Mouse (Mus musculus) brain, embryonic 14.5 days (tissue): ENCODE measurements around the gene Dmrta2. TPM values are rescaled to one million over a fixed set of nuclear protein-coding genes. Genes with fewer than 3 reads are reported as not detected.

ENCODE experiments used
- DNase-seq: peaks from one replicate; pipeline ENCODE4 v3.0.0-alpha.2; 2011; ENCODE audit warnings: low read depth
- CTCF ChIP-seq: fragments of 200-500 bp; IDR thresholded peaks from 2 replicates; pipeline ENCODE4 v1.5.1; 2012; ENCODE audit warnings: inconsistent platforms, mild to moderate bottlenecking, moderate library complexity, borderline replicate concordance; ENCODE audit not compliant: insufficient read depth, insufficient read length; ENCODE audit errors: extremely low read depth
- POLR2A ChIP-seq: fragments of 200-500 bp; IDR thresholded peaks from 2 replicates; pipeline ENCODE4 v1.6.1; 2012; ENCODE audit warnings: mild to moderate bottlenecking, inconsistent platforms, borderline replicate concordance; ENCODE audit not compliant: poor library complexity, insufficient read depth, insufficient read length, severe bottlenecking; ENCODE audit errors: extremely low read depth
- polyA plus RNA-seq: library from polyadenylated mRNA; depleted of rRNA; stranded (reverse); fragments of >200 nt; gene quantifications from 2 replicates; pipeline ENCODE4 v1.2.3, GENCODE M21; 2012; rRNA removed

Dmrta2 gene
- polyA plus RNA-seq: 8.2 and 22.2 TPM in 2 replicates

- DNase-seq: peak; percentile 96
- TF ChIP-seq POLR2A (no peak), CTCF (no peak)
Measured at GRCm38 (mm10) chr4:109977148-109978067, at the start of gene Dmrta2. Dmrta2 (plus strand) TSS chr4:109978053.

GRCm38 (mm10) chr4:109929058-109929457, 48.8 kb upstream of the Dmrta2 start:
- DNase-seq: no peak
- TF ChIP-seq CTCF (no peak), POLR2A (no peak)

GRCm38 (mm10) chr4:109930445-109930844, 47.4 kb upstream of the Dmrta2 start:
- TF ChIP-seq CTCF (peak; percentile 24; the same call in 1 of the 2 replicates), POLR2A (no peak)
- DNase-seq: peak; percentile 18

- TF ChIP-seq POLR2A (no peak), CTCF (no peak)
- DNase-seq: no peak
Measured at GRCm38 (mm10) chr4:109930935-109931334, 46.9 kb upstream of the Dmrta2 start.

GRCm38 (mm10) chr4:109936557-109936956, 41.3 kb upstream of the Dmrta2 start:
- DNase-seq: no peak
- TF ChIP-seq CTCF (no peak), POLR2A (no peak)

- TF ChIP-seq CTCF: no peak
- no peak for TF ChIP-seq POLR2A
- DNase-seq: peak; percentile 57
Measured at GRCm38 (mm10) chr4:109939291-109939690, 38.6 kb upstream of the Dmrta2 start.

GRCm38 (mm10) chr4:109945554-109945953, 32.3 kb upstream of the Dmrta2 start:
- DNase-seq: no peak
- TF ChIP-seq POLR2A (no peak), CTCF (no peak)

GRCm38 (mm10) chr4:109949307-109949706, 28.5 kb upstream of the Dmrta2 start:
- DNase-seq: no peak
- TF ChIP-seq POLR2A: no peak
- no peak for TF ChIP-seq CTCF

GRCm38 (mm10) chr4:109953509-109953908, 24.3 kb upstream of the Dmrta2 start:
- no peak for TF ChIP-seq CTCF
- no peak for TF ChIP-seq POLR2A
- DNase-seq: no peak

GRCm38 (mm10) chr4:109960201-109960935, 17.5 kb upstream of the Dmrta2 start:
- TF ChIP-seq CTCF: no peak
- TF ChIP-seq POLR2A: no peak
- peak; percentile 25 for DNase-seq

GRCm38 (mm10) chr4:109963570-109964279, 14.1 kb upstream of the Dmrta2 start:
- TF ChIP-seq POLR2A: no peak
- no peak for TF ChIP-seq CTCF
- DNase-seq: no peak

- no peak for TF ChIP-seq CTCF
- no peak for TF ChIP-seq POLR2A
- no peak for DNase-seq
Measured at GRCm38 (mm10) chr4:109969561-109969960, 8.3 kb upstream of the Dmrta2 start.
